Mouse (Mus musculus) spleen, adult 12 weeks (tissue): ENCODE data around the gene Gm20388.

Source experiments
- DNase-seq: peaks from one replicate; pipeline ENCODE4 v3.0.0; 2022; ENCODE audit warnings: low spot score

Gene Gm20388

GRCm38 (mm10) chr8:120898008-120898407 is 987.4 kb downstream of the Gm20388 start:
- DNase-seq, result peak; percentile 26

DNA sequence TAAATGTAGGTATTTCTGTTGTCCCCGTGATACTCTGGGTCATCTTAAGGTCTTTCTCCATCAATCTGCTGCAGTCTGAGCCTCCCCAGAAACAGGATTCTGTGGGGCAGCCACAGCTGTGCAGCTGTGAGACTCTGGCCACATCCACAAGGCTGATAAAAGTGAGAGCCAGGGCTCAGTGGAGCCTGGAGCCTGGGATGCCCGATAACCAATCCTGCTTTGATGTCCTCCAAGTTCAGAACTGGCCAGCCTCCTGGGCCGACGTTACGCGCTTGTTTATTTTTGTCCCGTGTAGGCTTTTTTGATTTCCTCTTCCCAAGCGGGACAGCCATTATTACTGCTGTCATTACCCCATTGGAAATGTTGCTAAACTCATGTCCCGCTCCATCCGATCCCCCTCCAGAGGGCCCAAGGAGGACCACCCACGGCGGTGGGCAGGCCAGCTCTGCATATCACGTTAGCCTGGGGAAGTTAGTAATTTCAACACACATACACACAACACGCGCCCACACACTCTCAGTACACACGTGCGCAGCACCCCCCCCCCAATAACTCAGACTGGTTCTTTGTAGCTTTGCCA is 988.3 kb downstream of the Gm20388 start:
- no peak for DNase-seq

DNA sequence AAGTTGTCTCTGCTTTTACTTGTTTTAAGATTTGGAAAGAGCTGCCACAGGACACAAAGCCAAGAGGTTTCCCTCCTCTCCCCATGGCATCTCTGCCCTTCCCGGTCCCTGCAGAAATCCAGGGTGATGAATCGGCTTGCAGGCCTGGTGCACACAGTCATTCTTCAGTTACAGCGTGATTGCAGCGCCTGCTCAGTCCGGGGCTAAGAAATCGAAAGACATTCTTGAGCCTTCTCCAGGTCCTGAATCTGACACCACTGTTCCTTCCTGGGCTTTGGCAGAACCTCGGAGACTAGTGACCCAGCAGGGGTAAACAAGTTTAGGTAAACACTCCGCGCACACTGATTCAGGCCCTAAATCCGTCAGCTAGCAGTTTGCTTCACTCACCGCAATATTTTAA is 991.7 kb downstream of the Gm20388 start:
- DNase-seq, result no peak

- no peak for DNase-seq
Measured at GRCm38 (mm10) chr8:120907671-120908070, 997.0 kb downstream of the Gm20388 start.

- DNase-seq, result no peak
Measured at GRCm38 (mm10) chr8:120910936-120911335, 1000.3 kb downstream of the Gm20388 start.

DNA sequence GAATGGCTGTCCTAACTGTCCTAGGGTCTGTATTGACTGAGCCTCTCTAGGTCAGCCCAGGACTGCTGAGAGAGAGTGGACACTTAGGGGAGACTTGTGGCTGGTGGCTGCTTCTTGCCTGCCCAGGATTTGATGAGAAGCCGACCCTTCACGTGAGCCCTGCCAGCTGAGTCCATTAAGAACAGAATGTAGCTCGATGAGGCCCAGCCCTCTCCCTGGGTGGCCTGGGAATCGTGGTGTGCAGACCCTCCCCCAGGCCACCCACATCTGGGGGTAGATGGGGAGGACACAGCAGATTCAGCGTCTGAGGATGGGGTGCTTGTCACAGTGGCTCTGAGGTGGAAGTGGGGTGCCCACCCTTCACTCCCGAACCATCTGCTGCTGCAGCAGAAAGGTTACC is 1001.8 kb downstream of the Gm20388 start:
- DNase-seq, result no peak

- no peak for DNase-seq
Measured at GRCm38 (mm10) chr8:120916831-120917435, 1006.3 kb downstream of the Gm20388 start.

DNA sequence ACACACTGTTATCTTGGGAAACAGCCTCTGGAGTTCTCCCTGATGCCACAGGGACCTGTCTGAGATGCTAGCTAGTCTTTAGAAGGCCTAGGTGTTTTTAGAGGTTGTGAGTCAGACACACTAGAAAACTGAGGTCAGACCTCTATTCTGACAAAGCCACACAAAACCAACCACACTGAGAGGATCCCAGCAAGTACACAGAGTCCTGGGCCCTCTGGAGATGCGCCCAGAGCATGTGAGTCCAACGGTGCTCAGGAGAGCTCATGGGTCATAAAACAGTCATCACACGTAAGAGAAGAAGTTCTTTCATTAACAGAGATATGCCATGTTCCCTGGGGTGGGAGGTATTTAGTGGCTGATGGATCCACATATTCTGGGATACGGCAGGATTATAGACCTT is 1009.9 kb downstream of the Gm20388 start:
- no peak for DNase-seq

DNA sequence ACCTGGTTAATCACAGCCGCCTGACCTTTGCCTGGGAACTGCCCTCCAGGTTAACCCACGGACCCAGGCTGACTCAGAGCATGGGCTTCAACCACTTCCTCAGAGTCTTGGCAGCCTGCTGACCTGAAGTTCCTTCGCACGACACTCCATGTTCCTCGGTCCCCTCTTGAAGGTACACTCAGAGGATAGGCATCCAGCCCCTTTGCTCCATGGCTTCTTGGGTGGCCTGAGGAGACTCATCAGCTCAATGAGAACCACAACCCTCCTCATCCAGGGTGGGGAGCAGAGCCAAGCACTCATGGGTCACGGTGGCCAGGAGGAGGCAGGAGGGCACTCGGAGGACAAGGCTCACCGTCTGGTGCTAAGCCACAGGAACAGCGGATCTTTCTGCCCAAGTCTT is 1015.6 kb downstream of the Gm20388 start:
- no peak for DNase-seq

DNA sequence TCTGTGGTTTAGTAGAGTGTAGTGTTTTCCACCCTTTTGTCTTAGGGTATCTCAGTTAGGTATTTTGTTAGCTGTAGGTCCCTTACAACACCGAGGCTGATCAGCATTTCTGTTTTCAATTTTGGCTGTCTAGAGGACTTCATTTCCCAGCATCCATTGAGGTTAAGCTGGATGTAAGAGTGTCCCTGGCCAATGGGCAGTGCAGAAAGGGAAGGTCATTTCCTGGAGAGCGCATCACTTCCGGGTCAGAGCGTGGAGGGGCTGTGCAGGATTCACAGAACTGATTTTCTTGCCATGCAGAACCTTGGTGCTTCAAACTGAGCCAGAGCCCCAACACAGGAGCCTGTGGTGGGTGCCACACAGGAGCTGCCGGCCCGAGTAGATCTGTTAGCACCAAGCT is 1017.4 kb downstream of the Gm20388 start:
- no peak for DNase-seq

GRCm38 (mm10) chr8:120934596-120934995 is 1024.0 kb downstream of the Gm20388 start:
- no peak for DNase-seq

- DNase-seq, result no peak
Measured at GRCm38 (mm10) chr8:120936685-120937084, 1026.0 kb downstream of the Gm20388 start.

DNA sequence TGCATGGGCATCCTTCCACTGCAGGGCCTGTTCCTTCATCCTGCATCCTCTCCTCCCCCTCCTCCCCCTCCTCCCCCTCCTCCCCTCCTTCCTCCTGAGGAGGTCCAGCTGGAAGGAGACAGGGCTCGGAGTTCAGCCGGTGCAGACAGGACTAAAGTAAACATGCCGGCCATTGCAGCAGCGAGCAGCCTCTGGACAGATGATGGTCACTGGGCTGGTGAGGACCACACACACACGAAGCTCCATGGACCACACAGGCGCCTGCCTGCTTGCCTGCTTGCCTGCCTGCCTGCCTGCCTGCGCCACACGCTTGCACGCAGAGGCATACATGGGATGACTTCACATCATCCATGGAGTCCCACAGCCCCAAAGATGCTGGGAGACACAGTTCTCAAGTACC is 1026.8 kb downstream of the Gm20388 start:
- DNase-seq, result no peak

- DNase-seq, result no peak
Measured at GRCm38 (mm10) chr8:120940287-120940686, 1029.6 kb downstream of the Gm20388 start.

- no peak for DNase-seq
Measured at GRCm38 (mm10) chr8:120947240-120947639, 1036.6 kb downstream of the Gm20388 start.

DNA sequence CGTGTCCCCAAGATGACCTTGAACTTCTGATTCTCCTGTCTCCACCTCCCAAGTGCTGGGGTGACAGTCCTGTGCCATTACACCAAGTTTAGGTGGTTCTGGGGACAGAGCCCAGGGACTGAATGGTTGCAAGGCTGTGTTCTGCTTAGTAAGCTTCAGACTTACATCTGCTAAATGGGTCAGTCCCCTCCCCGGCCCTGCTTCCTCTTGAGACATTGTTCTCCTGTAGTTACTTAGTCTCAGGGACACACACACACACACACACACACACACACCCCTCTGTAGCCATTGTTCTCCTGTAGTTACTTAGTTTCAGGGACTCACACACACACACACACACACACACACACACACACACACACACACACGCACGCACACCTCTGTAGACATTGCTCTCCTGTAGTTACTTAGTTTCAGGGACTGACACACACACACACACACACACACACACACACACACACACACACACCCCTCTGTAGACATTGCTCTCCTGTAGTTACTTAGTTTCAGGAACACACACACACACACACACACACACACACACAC is 1037.5 kb downstream of the Gm20388 start:
- no peak for DNase-seq

DNA sequence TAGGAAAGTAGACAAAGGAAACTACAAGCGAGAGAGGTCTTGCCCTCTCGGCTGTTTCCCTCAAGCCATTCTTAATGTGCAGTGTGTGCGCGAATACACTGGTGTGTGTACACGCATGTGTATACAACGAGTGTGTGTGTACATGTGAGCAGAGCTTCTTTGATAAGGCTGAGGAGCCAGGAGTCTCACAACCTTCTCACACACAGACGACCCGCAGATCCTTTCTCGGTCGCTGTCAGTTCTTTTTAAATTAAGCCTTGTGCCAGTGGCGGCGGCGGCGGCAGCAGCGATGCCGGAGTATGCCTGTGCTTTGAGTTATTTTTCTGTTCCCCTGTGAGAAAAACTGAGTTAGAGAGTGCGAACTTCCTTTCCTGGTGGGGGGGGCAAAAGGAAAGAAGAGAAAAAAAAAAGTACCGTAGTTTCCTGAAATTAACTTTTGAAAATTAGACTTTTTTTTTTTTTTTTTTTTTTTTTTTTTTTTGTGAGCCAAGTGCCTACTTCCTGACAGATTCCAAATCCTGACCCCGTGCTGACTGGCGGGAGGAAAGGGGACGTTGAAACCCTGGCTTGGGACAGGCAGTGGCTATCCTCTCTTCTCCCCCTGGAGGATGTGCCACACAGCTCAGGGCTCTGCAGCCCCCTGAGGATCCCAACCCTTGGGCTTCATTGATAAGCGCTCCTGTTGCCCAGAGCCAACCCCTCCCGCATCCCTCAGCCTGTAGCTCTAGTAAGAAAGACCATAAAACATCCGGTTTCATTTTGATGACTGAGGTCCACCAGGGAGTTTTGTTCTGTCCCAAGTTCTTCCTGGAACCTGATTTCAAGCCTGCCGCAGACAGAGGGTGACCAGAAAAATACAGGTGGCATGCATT is 1038.2 kb downstream of the Gm20388 start:
- DNase-seq, result no peak

DNA sequence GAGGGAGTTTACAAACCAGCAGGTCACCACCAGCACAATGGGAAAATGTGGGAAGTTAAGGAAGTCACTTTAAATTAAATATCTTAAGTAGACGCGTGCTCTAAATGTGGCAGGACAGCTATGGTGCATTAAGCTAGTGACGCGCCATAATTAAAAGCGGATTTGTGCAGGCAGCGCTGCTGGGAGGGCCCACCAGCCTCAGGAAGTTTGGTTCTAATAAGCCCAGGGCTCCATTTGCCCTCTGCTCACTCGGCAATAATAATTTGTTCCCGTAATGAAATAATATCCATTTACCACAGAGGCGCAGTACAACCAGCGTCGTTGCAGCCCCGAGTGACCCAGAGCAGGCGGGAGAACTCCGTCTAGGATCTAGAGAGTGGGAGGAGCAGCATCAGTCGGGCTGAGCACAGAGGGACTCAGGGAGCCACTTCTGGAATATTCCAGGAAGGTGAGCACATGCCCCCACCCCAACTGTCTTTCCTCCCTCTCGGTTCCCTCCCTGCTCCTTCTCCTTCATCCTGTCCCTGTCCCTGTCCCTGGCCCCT is 1040.1 kb downstream of the Gm20388 start:
- no peak for DNase-seq

DNA sequence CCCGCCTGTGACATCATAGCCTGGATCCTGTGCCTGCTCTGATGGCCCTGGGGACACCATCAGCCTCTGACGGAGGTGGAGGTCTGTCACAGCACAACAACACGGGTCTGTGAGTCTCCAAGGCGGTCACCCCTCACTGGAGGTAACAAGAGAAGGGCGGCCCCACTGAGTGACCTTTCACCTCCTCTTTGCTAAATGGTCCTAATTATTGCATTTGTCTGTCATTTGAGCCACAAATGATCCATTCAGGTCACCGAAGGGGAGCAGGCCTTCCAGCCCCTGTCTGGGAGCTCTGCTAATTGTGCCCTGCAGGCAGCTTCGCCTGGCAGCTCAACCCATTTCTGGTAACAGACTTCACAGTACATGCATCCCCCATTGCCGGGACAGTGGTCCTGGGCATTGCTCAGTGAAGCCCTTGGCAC is 1048.8 kb downstream of the Gm20388 start:
- DNase-seq, result no peak

DNA sequence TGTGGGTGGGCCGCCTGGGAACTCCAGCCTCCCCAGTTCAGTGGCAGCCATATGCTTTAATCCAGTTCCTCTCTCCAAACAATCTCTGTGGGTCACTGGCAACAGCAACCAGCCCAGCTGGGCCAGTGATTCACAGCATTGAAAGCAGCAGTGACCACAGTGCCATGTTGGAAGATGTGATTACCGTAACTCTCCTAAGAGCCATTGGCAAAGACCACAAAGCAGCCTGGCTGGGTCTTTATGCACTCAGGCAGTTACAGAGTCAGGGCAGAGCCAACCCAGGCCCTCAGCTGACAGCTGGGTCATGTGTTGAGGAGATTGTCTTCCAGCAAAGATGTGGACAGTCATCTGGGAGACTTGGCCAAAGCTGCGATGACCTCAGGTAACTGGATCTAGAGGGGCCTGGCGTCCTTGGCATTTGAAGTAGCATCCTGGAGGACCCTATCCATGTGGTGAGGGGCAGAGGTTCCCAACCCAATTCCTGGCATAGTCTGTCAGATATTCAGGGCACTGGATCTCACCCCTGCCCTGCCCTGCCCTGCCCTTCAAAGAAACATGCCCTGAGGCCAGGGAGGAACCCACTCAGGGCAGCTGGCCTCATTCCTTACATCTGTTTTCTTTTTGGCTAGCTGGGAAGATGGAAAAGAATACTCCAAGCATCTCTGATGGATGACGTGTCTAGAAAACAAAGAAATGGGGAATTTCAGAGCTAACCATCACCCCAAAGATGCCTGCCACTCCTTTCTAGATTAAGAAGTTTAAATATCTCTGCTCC is 1052.2 kb downstream of the Gm20388 start:
- DNase-seq, result no peak

DNA sequence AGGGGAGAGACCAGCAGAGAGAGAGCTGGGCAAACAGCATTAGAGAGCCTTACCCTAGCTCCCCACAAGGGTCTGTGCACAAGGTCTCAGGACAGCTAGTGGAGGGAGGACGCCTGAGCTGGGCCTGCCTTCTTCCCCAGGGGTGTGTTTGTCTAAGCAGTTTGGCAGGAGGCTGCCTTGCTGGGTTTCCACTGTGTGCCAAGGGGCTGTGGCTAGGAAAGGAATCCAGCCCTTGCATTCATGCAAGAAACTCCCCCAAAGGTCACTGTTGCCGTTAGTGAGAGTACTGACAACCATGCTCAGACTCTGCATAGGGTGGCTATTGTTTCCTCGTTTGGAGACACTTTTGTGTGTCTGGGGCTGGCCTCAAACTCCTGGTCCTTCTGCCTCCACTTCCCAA is 1055.9 kb downstream of the Gm20388 start:
- DNase-seq, result no peak

DNA sequence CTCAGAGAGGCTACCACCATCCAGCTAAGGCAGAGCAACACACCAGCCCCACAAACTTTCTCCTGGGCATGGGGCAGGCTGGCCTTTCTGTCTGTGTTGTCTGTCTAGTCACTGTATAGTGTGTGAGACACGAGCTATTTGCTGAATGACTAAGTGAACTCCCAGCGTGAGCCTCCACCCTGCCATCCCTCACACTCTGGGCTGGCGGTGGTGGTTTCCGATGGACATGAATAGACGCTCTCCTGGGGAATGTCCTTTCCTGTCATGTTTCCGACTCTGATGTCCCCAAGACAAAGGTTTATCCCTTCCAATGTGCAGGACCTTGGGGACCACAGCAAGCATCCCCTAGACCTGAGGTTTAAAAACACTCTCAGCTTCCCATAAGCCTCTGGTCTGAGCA is 1057.7 kb downstream of the Gm20388 start:
- DNase-seq, result no peak
